Mouse (Mus musculus) hindbrain, embryonic 13.5 days (tissue): Measurements from ENCODE around the gene Kcnma1. TPM values are rescaled to one million over a fixed set of nuclear protein-coding genes. Genes with fewer than 3 reads are reported as not detected.

ENCODE experiments used
- ATAC-seq: fragments of 200-750 bp; cut with Nextera tagmentation; 2 replicates; pipeline ENCODE4 v1.8.0; 2017; ENCODE audit warnings: moderate TSS enrichment; ENCODE audit not compliant: low FRiP score
- H3K27ac ChIP-seq: fragments of 300-500 bp; sonication (generic); 2 replicates; pipeline ENCODE4 v1.5.1; 2015; ENCODE audit warnings: inconsistent platforms, mild to moderate bottlenecking, moderate library complexity
- H3K27me3 ChIP-seq: fragments of 300-500 bp; sonication (generic); 2 replicates; pipeline ENCODE4 v1.6.1; 2015; ENCODE audit warnings: mild to moderate bottlenecking, inconsistent platforms
- H3K36me3 ChIP-seq: fragments of 300-500 bp; sonication (generic); 2 replicates; pipeline ENCODE4 v1.6.1; 2015; ENCODE audit warnings: mild to moderate bottlenecking, inconsistent platforms
- H3K4me1 ChIP-seq: fragments of 300-500 bp; sonication (generic); replicated peaks from 2 replicates; pipeline ENCODE4 v1.6.1; 2015; ENCODE audit warnings: inconsistent platforms
- H3K4me2 ChIP-seq: fragments of 300-500 bp; sonication (generic); 2 replicates; pipeline ENCODE4 v1.6.1; 2015; ENCODE audit warnings: inconsistent platforms, mild to moderate bottlenecking, moderate library complexity
- H3K4me3 ChIP-seq: fragments of 300-500 bp; sonication (generic); 2 replicates; pipeline ENCODE4 v1.5.1; 2015; ENCODE audit warnings: mild to moderate bottlenecking, inconsistent platforms
- H3K9ac ChIP-seq: fragments of 300-500 bp; sonication (generic); 2 replicates; pipeline ENCODE4 v1.6.1; 2015; ENCODE audit warnings: mild to moderate bottlenecking, inconsistent platforms
- H3K9me3 ChIP-seq: fragments of 300-500 bp; sonication (generic); 2 replicates; pipeline ENCODE4 v1.6.1; 2016; ENCODE audit warnings: inconsistent platforms
- WGBS: fragments of 180-500 bp; shearing (Covaris S2); methylation state at CpG from one replicate; pipeline ENCODE4 v1.1.7; 2015; 5-methylcytosine and 5-hydroxymethylcytosine counted together
- polyA plus RNA-seq: library from polyadenylated mRNA; unstranded; fragments of >200 nt; fragmentation: Nextera tagmentation; extraction: Ambion mirVana; gene quantifications from 2 replicates; pipeline ENCODE4 v1.2.1, GENCODE M21; 2015

Gene Kcnma1
- polyA plus RNA-seq, 1 experiment from 2014 or later, result 13.8 TPM

- H3K4me2 ChIP-seq, result no peak overlapping the region
- no peaks in the 10 kb centered on the region for H3K9me3 ChIP-seq
- no peak overlapping the region for H3K27ac ChIP-seq
- no peaks in the 10 kb centered on the region for H3K27me3 ChIP-seq
- H3K9ac ChIP-seq, result no peak overlapping the region
- H3K4me1 ChIP-seq, result peaks cover 7% of the 10 kb centered on the region
- H3K4me3 ChIP-seq, result no peak overlapping the region
- WGBS, result 53% methylated on average over 3 of the region's 3 CpGs
- H3K36me3 ChIP-seq, result no peaks in the 10 kb centered on the region
- no peak for ATAC-seq
Measured at GRCm38 (mm10) chr14:23705647-23706046, 308.6 kb downstream of the Kcnma1 start.

- ATAC-seq, result no peak
- Histone ChIP-seq H3K27me3 (no peaks in the 10 kb centered on the region), H3K27ac (no peak overlapping the region), H3K4me2 (no peak overlapping the region), H3K9me3 (no peaks in the 10 kb centered on the region), H3K36me3 (no peaks in the 10 kb centered on the region), H3K4me1 (peaks cover 5% of the 10 kb centered on the region), H3K9ac (no peak overlapping the region), H3K4me3 (no peak overlapping the region)
Measured at GRCm38 (mm10) chr14:23704303-23704702, 310.0 kb downstream of the Kcnma1 start.

GRCm38 (mm10) chr14:23696341-23696740, 317.9 kb downstream of the Kcnma1 start:
- no peak overlapping the region for H3K27ac ChIP-seq
- no peak overlapping the region for H3K4me3 ChIP-seq
- WGBS, result 87% methylated on average over 3 of the region's 3 CpGs
- H3K9me3 ChIP-seq, result no peaks in the 10 kb centered on the region
- H3K4me1 ChIP-seq, result no peaks in the 10 kb centered on the region
- no peak overlapping the region for H3K9ac ChIP-seq
- ATAC-seq, result no peak
- no peaks in the 10 kb centered on the region for H3K27me3 ChIP-seq
- no peak overlapping the region for H3K4me2 ChIP-seq
- no peaks in the 10 kb centered on the region for H3K36me3 ChIP-seq

- Histone ChIP-seq H3K4me1 (no peaks in the 10 kb centered on the region), H3K4me3 (no peak overlapping the region), H3K36me3 (no peaks in the 10 kb centered on the region), H3K27me3 (no peaks in the 10 kb centered on the region), H3K27ac (no peak overlapping the region), H3K9me3 (no peaks in the 10 kb centered on the region), H3K4me2 (no peak overlapping the region), H3K9ac (no peak overlapping the region)
- ATAC-seq, result no peak
- 59% methylated on average over 5 of the region's 5 CpGs for WGBS
Measured at GRCm38 (mm10) chr14:23689681-23690080, 324.6 kb downstream of the Kcnma1 start.

- no peak for ATAC-seq
- Histone ChIP-seq H3K4me3 (no peak overlapping the region), H3K4me1 (no peaks in the 10 kb centered on the region), H3K27ac (no peak overlapping the region), H3K9me3 (no peaks in the 10 kb centered on the region), H3K36me3 (no peaks in the 10 kb centered on the region), H3K4me2 (no peak overlapping the region), H3K9ac (no peak overlapping the region), H3K27me3 (no peaks in the 10 kb centered on the region)
- 80% methylated on average over 3 of the region's 3 CpGs for WGBS
Measured at GRCm38 (mm10) chr14:23688513-23688912, 325.8 kb downstream of the Kcnma1 start.

- ATAC-seq, result no peak
- H3K4me3 ChIP-seq, result no peak overlapping the region
- no peak overlapping the region for H3K4me2 ChIP-seq
- H3K27me3 ChIP-seq, result no peaks in the 10 kb centered on the region
- H3K36me3 ChIP-seq, result no peaks in the 10 kb centered on the region
- no peaks in the 10 kb centered on the region for H3K9me3 ChIP-seq
- no peak overlapping the region for H3K9ac ChIP-seq
- 60% methylated on average over 3 of the region's 3 CpGs for WGBS
- H3K27ac ChIP-seq, result no peak overlapping the region
- H3K4me1 ChIP-seq, result no peaks in the 10 kb centered on the region
Measured at GRCm38 (mm10) chr14:23684463-23685066, 329.7 kb downstream of the Kcnma1 start.

- H3K27me3 ChIP-seq, result no peaks in the 10 kb centered on the region
- H3K4me2 ChIP-seq, result no peak overlapping the region
- no peaks in the 10 kb centered on the region for H3K9me3 ChIP-seq
- ATAC-seq, result no peak
- H3K27ac ChIP-seq, result no peak overlapping the region
- no peak overlapping the region for H3K4me3 ChIP-seq
- no peak overlapping the region for H3K9ac ChIP-seq
- 81% methylated on average over 4 of the region's 4 CpGs for WGBS
- H3K36me3 ChIP-seq, result no peaks in the 10 kb centered on the region
- H3K4me1 ChIP-seq, result no peaks in the 10 kb centered on the region
Measured at GRCm38 (mm10) chr14:23682758-23683157, 331.5 kb downstream of the Kcnma1 start.

GRCm38 (mm10) chr14:23679378-23679777, 334.9 kb downstream of the Kcnma1 start:
- Histone ChIP-seq H3K27ac (no peak overlapping the region), H3K9ac (no peak overlapping the region), H3K4me3 (no peak overlapping the region), H3K4me1 (no peaks in the 10 kb centered on the region), H3K9me3 (no peaks in the 10 kb centered on the region), H3K36me3 (no peaks in the 10 kb centered on the region), H3K27me3 (no peaks in the 10 kb centered on the region), H3K4me2 (no peak overlapping the region)
- no peak for ATAC-seq
- 76% methylated on average over 2 of the region's 2 CpGs for WGBS

GRCm38 (mm10) chr14:23666420-23666819, 347.9 kb downstream of the Kcnma1 start:
- no peaks in the 10 kb centered on the region for H3K4me1 ChIP-seq
- no peak overlapping the region for H3K4me2 ChIP-seq
- 91% methylated on average over 3 of the region's 3 CpGs for WGBS
- no peak overlapping the region for H3K9ac ChIP-seq
- H3K36me3 ChIP-seq, result no peaks in the 10 kb centered on the region
- no peak overlapping the region for H3K4me3 ChIP-seq
- no peak for ATAC-seq
- no peak overlapping the region for H3K27ac ChIP-seq
- H3K9me3 ChIP-seq, result no peaks in the 10 kb centered on the region
- H3K27me3 ChIP-seq, result no peaks in the 10 kb centered on the region

GRCm38 (mm10) chr14:23651682-23652081, 362.6 kb downstream of the Kcnma1 start:
- Histone ChIP-seq H3K9me3 (no peaks in the 10 kb centered on the region), H3K27ac (no peak overlapping the region), H3K4me3 (no peak overlapping the region), H3K9ac (no peak overlapping the region), H3K27me3 (no peaks in the 10 kb centered on the region), H3K4me1 (peaks cover 6% of the 10 kb centered on the region), H3K4me2 (no peak overlapping the region), H3K36me3 (no peaks in the 10 kb centered on the region)
- WGBS, result 65% methylated on average over 4 of the region's 4 CpGs
- no peak for ATAC-seq

- Histone ChIP-seq H3K36me3 (no peaks in the 10 kb centered on the region), H3K9me3 (no peaks in the 10 kb centered on the region), H3K27ac (no peak overlapping the region), H3K4me3 (no peak overlapping the region), H3K27me3 (no peaks in the 10 kb centered on the region), H3K9ac (no peak overlapping the region), H3K4me2 (no peak overlapping the region), H3K4me1 (peaks cover 6% of the 10 kb centered on the region)
- 93% methylated on average over 3 of the region's 3 CpGs for WGBS
- no peak for ATAC-seq
Measured at GRCm38 (mm10) chr14:23650126-23650525, 364.2 kb downstream of the Kcnma1 start.

GRCm38 (mm10) chr14:23645361-23646063, 368.8 kb downstream of the Kcnma1 start:
- H3K36me3 ChIP-seq, result no peaks in the 10 kb centered on the region
- no peak overlapping the region for H3K4me3 ChIP-seq
- 67% methylated on average over 9 of the region's 9 CpGs for WGBS
- no peak for ATAC-seq
- H3K9me3 ChIP-seq, result no peaks in the 10 kb centered on the region
- no peak overlapping the region for H3K27ac ChIP-seq
- H3K9ac ChIP-seq, result no peak overlapping the region
- H3K27me3 ChIP-seq, result no peaks in the 10 kb centered on the region
- H3K4me2 ChIP-seq, result no peak overlapping the region
- H3K4me1 ChIP-seq, result no peaks in the 10 kb centered on the region

- H3K9ac ChIP-seq, result no peak overlapping the region
- H3K36me3 ChIP-seq, result no peaks in the 10 kb centered on the region
- H3K4me2 ChIP-seq, result no peak overlapping the region
- WGBS, result 82% methylated on average over 3 of the region's 3 CpGs
- no peaks in the 10 kb centered on the region for H3K27me3 ChIP-seq
- H3K4me3 ChIP-seq, result no peak overlapping the region
- no peak overlapping the region for H3K27ac ChIP-seq
- no peaks in the 10 kb centered on the region for H3K9me3 ChIP-seq
- ATAC-seq, result no peak
- no peaks in the 10 kb centered on the region for H3K4me1 ChIP-seq
Measured at GRCm38 (mm10) chr14:23643162-23643561, 371.1 kb downstream of the Kcnma1 start.
